Mouse (Mus musculus) midbrain, embryonic 13.5 days (tissue): Measurements from ENCODE around the gene Ano4. TPM values are rescaled to one million over a fixed set of nuclear protein-coding genes. Genes with fewer than 3 reads are reported as not detected.
A peak's percentile ranks its signal among the peaks of the same experiment; 100 is the strongest.

Source experiments
- ATAC-seq: fragments of 200-750 bp; cut with Nextera tagmentation; 2 replicates; pipeline ENCODE4 v1.8.0; 2017; ENCODE audit warnings: mild to moderate bottlenecking, moderate TSS enrichment, moderate library complexity
- H3K27ac ChIP-seq: fragments of 300-500 bp; sonication (generic); 2 replicates; pipeline ENCODE4 v1.5.1; 2015; ENCODE audit warnings: inconsistent platforms, mild to moderate bottlenecking, moderate library complexity
- H3K27me3 ChIP-seq: fragments of 300-500 bp; sonication (generic); 2 replicates; pipeline ENCODE4 v1.6.1; 2015; ENCODE audit warnings: mild to moderate bottlenecking, inconsistent platforms
- H3K36me3 ChIP-seq: fragments of 300-500 bp; sonication (generic); 2 replicates; pipeline ENCODE4 v1.6.1; 2015; ENCODE audit warnings: mild to moderate bottlenecking, inconsistent platforms
- H3K4me1 ChIP-seq: fragments of 300-500 bp; sonication (generic); replicated peaks from 2 replicates; pipeline ENCODE4 v1.6.1; 2015; ENCODE audit warnings: inconsistent platforms
- H3K4me2 ChIP-seq: fragments of 300-500 bp; sonication (generic); replicated peaks from 2 replicates; pipeline ENCODE4 v1.6.1; 2015; ENCODE audit warnings: moderate library complexity, mild to moderate bottlenecking, inconsistent platforms
- H3K4me3 ChIP-seq: fragments of 300-500 bp; sonication (generic); replicated peaks from 2 replicates; pipeline ENCODE4 v1.5.1; 2015; ENCODE audit warnings: mild to moderate bottlenecking, inconsistent platforms
- H3K9ac ChIP-seq: fragments of 300-500 bp; sonication (generic); replicated peaks from 2 replicates; pipeline ENCODE4 v1.6.1; 2015; ENCODE audit warnings: mild to moderate bottlenecking, inconsistent platforms
- H3K9me3 ChIP-seq: fragments of 300-500 bp; sonication (generic); 2 replicates; pipeline ENCODE4 v1.6.1; 2016; ENCODE audit warnings: mild to moderate bottlenecking, inconsistent platforms
- WGBS: fragments of 180-500 bp; shearing (Covaris S2); methylation state at CpG from one replicate; pipeline ENCODE4 v1.1.7; 2015; 5-methylcytosine and 5-hydroxymethylcytosine counted together
- polyA plus RNA-seq: library from polyadenylated mRNA; unstranded; fragments of >200 nt; fragmentation: Nextera tagmentation; extraction: Ambion mirVana; gene quantifications from 2 replicates; pipeline ENCODE4 v1.2.1, GENCODE M21; 2015

The Ano4 gene
- polyA plus RNA-seq, 1 experiment from 2014 or later: 6.4 TPM

- Histone ChIP-seq H3K27ac (no peak overlapping the region), H3K9ac (no peak overlapping the region), H3K4me2 (no peak overlapping the region), H3K4me1 (no peaks in the 10 kb centered on the region), H3K36me3 (no peaks in the 10 kb centered on the region), H3K9me3 (no peaks in the 10 kb centered on the region), H3K4me3 (no peak overlapping the region), H3K27me3 (no peaks in the 10 kb centered on the region)
- 30% methylated on average over 8 of the region's 8 CpGs for WGBS
- ATAC-seq: no peak
Measured at GRCm38 (mm10) chr10:88983444-88983843, 361.1 kb downstream of the Ano4 start.

GRCm38 (mm10) chr10:88979451-88979850, 365.1 kb downstream of the Ano4 start:
- Histone ChIP-seq H3K4me1 (no peaks in the 10 kb centered on the region), H3K36me3 (no peaks in the 10 kb centered on the region), H3K4me2 (no peak overlapping the region), H3K27ac (no peak overlapping the region), H3K27me3 (no peaks in the 10 kb centered on the region), H3K9me3 (no peaks in the 10 kb centered on the region), H3K4me3 (no peak overlapping the region), H3K9ac (no peak overlapping the region)
- no peak for ATAC-seq
- WGBS: 72% methylated on average over 4 of the region's 4 CpGs

GRCm38 (mm10) chr10:88978932-88979331, 365.6 kb downstream of the Ano4 start:
- Histone ChIP-seq H3K27ac (no peak overlapping the region), H3K4me1 (no peaks in the 10 kb centered on the region), H3K9ac (no peak overlapping the region), H3K27me3 (no peaks in the 10 kb centered on the region), H3K4me3 (no peak overlapping the region), H3K9me3 (no peaks in the 10 kb centered on the region), H3K4me2 (no peak overlapping the region), H3K36me3 (no peaks in the 10 kb centered on the region)
- WGBS: 68% methylated on average over 6 of the region's 6 CpGs
- peak; percentile 53; the same call in 1 of the 2 replicates for ATAC-seq

GRCm38 (mm10) chr10:88970951-88971725, 373.4 kb downstream of the Ano4 start:
- H3K4me1 ChIP-seq: no peaks in the 10 kb centered on the region
- H3K27ac ChIP-seq: no peak overlapping the region
- H3K27me3 ChIP-seq: no peaks in the 10 kb centered on the region
- no peak overlapping the region for H3K9ac ChIP-seq
- H3K36me3 ChIP-seq: no peaks in the 10 kb centered on the region
- WGBS: 88% methylated on average over 7 of the region's 7 CpGs
- no peak overlapping the region for H3K4me2 ChIP-seq
- H3K4me3 ChIP-seq: no peak overlapping the region
- no peak for ATAC-seq
- 0 out of 2 replicates have a peak, but pooled peaks cover 3% of the 10 kb centered on the region for H3K9me3 ChIP-seq

GRCm38 (mm10) chr10:88968586-88968985, 376.0 kb downstream of the Ano4 start:
- no peaks in the 10 kb centered on the region for H3K36me3 ChIP-seq
- H3K9ac ChIP-seq: no peak overlapping the region
- H3K4me1 ChIP-seq: no peaks in the 10 kb centered on the region
- WGBS: 91% methylated on average over 5 of the region's 5 CpGs
- no peak for ATAC-seq
- H3K27me3 ChIP-seq: no peaks in the 10 kb centered on the region
- no peak overlapping the region for H3K4me2 ChIP-seq
- no peak overlapping the region for H3K4me3 ChIP-seq
- H3K27ac ChIP-seq: no peak overlapping the region
- 0 out of 2 replicates have a peak, but pooled peaks cover 3% of the 10 kb centered on the region for H3K9me3 ChIP-seq

- no peak overlapping the region for H3K4me3 ChIP-seq
- no peak overlapping the region for H3K9ac ChIP-seq
- no peaks in the 10 kb centered on the region for H3K36me3 ChIP-seq
- WGBS: 85% methylated on average over 5 of the region's 5 CpGs
- no peaks in the 10 kb centered on the region for H3K27me3 ChIP-seq
- no peak overlapping the region for H3K4me2 ChIP-seq
- no peak overlapping the region for H3K27ac ChIP-seq
- H3K9me3 ChIP-seq: no peaks in the 10 kb centered on the region
- no peaks in the 10 kb centered on the region for H3K4me1 ChIP-seq
- no peak for ATAC-seq
Measured at GRCm38 (mm10) chr10:88960791-88961190, 383.8 kb downstream of the Ano4 start.

GRCm38 (mm10) chr10:88950297-88950653, 394.3 kb downstream of the Ano4 start:
- no peaks in the 10 kb centered on the region for H3K9me3 ChIP-seq
- ATAC-seq: no peak
- 83% methylated on average over 4 of the region's 4 CpGs for whole genome bisulfite sequencing
- no peak overlapping the region for H3K9ac ChIP-seq
- no peak overlapping the region for H3K4me2 ChIP-seq
- no peaks in the 10 kb centered on the region for H3K36me3 ChIP-seq
- no peaks in the 10 kb centered on the region for H3K4me1 ChIP-seq
- no peak overlapping the region for H3K4me3 ChIP-seq
- no peak overlapping the region for H3K27ac ChIP-seq
- no peaks in the 10 kb centered on the region for H3K27me3 ChIP-seq

- H3K27ac ChIP-seq: no peak overlapping the region
- 91% methylated on average over 12 of the region's 12 CpGs for WGBS
- ATAC-seq: no peak
- no peaks in the 10 kb centered on the region for H3K9me3 ChIP-seq
- H3K36me3 ChIP-seq: no peaks in the 10 kb centered on the region
- H3K4me3 ChIP-seq: no peak overlapping the region
- no peak overlapping the region for H3K9ac ChIP-seq
- no peak overlapping the region for H3K4me2 ChIP-seq
- no peaks in the 10 kb centered on the region for H3K4me1 ChIP-seq
- no peaks in the 10 kb centered on the region for H3K27me3 ChIP-seq
Measured at GRCm38 (mm10) chr10:88949649-88950296, 394.8 kb downstream of the Ano4 start.

Other genes with a start within 250 kb of the Ano4 start
- gene Gas2l3, start 99.2 kb upstream of the Ano4 start, polyA plus RNA-seq: 6.8 and 7.3 TPM in 2 replicates
- gene Nr1h4, start 188.8 kb upstream of the Ano4 start, polyA plus RNA-seq: 0.13 TPM in 1 of 2 replicates, not detected in the other